Mouse (Mus musculus) C2C12 (cell line): ENCODE results near the gene Nsmce1. TPM values are rescaled to one million over a fixed set of nuclear protein-coding genes. Genes with fewer than 3 reads are reported as not detected.

Experiments used
- H3K27me3 ChIP-seq: one replicate; pipeline ENCODE4 v1.6.1; 2011; ENCODE audit not compliant: control insufficient read depth, insufficient read depth, insufficient read length
- H3K36me3 ChIP-seq: one replicate; pipeline ENCODE4 v1.6.1; 2011; ENCODE audit not compliant: control insufficient read depth, insufficient read depth
- H3K4me3 ChIP-seq: one replicate; pipeline ENCODE4 v1.5.1; 2011; ENCODE audit warnings: mild to moderate bottlenecking, control low read depth; ENCODE audit not compliant: poor library complexity, insufficient read depth, severe bottlenecking
- H3K79me2 ChIP-seq: one replicate; pipeline ENCODE4 v1.6.1; 2011; ENCODE audit not compliant: control insufficient read depth, insufficient read depth
- H3K79me3 ChIP-seq: one replicate; pipeline ENCODE4 v1.6.1; 2011; ENCODE audit warnings: low read depth, control low read depth
- H3ac ChIP-seq: one replicate; pipeline ENCODE3; 2011; ENCODE audit warnings: low read depth; ENCODE audit not compliant: control insufficient read depth, insufficient read length
- CEBPB ChIP-seq: IDR thresholded peaks from one replicate; pipeline ENCODE4 v1.6.1; 2011; ENCODE audit warnings: low read depth, mild to moderate bottlenecking, control low read depth, moderate library complexity
- CTCF ChIP-seq: IDR thresholded peaks from one replicate; pipeline ENCODE4 v1.5.1; 2011; ENCODE audit not compliant: control insufficient read depth, insufficient read depth, insufficient read length
- FOSL1 ChIP-seq: IDR thresholded peaks from one replicate; pipeline ENCODE4 v1.8.0; 2011; ENCODE audit warnings: mild to moderate bottlenecking, low read length; ENCODE audit not compliant: poor library complexity, insufficient read depth, severe bottlenecking
- MAX ChIP-seq: IDR thresholded peaks from one replicate; pipeline ENCODE4 v1.6.1; 2011; ENCODE audit warnings: mild to moderate bottlenecking, control low read depth
- MYOD1 ChIP-seq: IDR thresholded peaks from one replicate; pipeline ENCODE4 v1.6.1; 2011; ENCODE audit warnings: low read depth; ENCODE audit not compliant: control insufficient read depth, insufficient read length
- MYOG ChIP-seq: IDR thresholded peaks from one replicate; pipeline ENCODE4 v1.6.1; 2011; ENCODE audit not compliant: control insufficient read depth, insufficient read length; ENCODE audit errors: extremely low read depth
- USF1 ChIP-seq: IDR thresholded peaks from one replicate; pipeline ENCODE4 v1.6.1; 2011; ENCODE audit warnings: low read depth, mild to moderate bottlenecking, control low read depth, moderate library complexity
- polyA plus RNA-seq: library from polyadenylated mRNA; unstranded; fragments of >200 nt; fragmentation: generic; extraction: Trizol; gene quantifications from one replicate; pipeline ENCODE4 v1.2.1, GENCODE M21; 2012; ENCODE audit warnings: missing spikeins

Gene Nsmce1
- polyA plus RNA-seq, 1 experiment: 103 TPM

- TF ChIP-seq CTCF (no peak), MYOD1 (no peak), FOSL1 (no peak)
- H3K79me2 ChIP-seq: no peaks in the 10 kb centered on the region
- no peaks in the 10 kb centered on the region for H3K79me3 ChIP-seq
- no peaks in the 10 kb centered on the region for H3K27me3 ChIP-seq
- no peak overlapping the region for H3K4me3 ChIP-seq
- H3K36me3 ChIP-seq: no peaks in the 10 kb centered on the region
- no peak overlapping the region for H3ac ChIP-seq
These were observed 28.3 kb upstream of the Nsmce1 start for GRCm38 (mm10) chr7:125519715-125520114.

DNA sequence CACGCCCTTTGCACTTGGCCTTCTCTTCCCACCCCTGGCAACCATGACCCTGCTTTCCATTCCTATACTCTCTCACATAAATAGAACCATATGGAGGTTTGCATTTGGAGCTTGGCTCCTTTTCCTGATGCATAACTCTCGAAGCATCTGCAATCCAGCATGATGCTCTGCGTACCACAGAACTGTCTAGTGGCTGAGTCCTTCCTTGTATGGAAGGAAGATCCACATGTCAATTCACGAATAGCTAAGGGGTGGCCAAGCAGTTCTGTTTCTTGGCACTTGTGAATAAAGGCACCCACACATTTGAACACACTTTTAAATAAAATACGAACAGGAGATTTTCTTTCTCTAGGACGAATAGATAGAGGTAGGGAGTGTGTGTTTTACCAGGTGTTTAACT lies 26.1 kb upstream of the Nsmce1 start:
- Histone ChIP-seq H3K4me3 (no peak overlapping the region), H3K36me3 (no peaks in the 10 kb centered on the region), H3ac (no peak overlapping the region), H3K27me3 (no peaks in the 10 kb centered on the region), H3K79me3 (no peaks in the 10 kb centered on the region), H3K79me2 (no peaks in the 10 kb centered on the region)
- TF ChIP-seq USF1 (no peak), CTCF (no peak), MAX (no peak), FOSL1 (no peak), CEBPB (no peak), MYOG (no peak), MYOD1 (no peak)

GRCm38 (mm10) chr7:125516723-125517122 lies 25.3 kb upstream of the Nsmce1 start:
- no peak for TF ChIP-seq MAX
- no peak for TF ChIP-seq MYOD1
- no peak for TF ChIP-seq CEBPB
- no peak for TF ChIP-seq MYOG
- TF ChIP-seq FOSL1: no peak
- no peak for TF ChIP-seq CTCF
- no peak for TF ChIP-seq USF1
- no peak overlapping the region for H3K4me3 ChIP-seq
- no peaks in the 10 kb centered on the region for H3K79me3 ChIP-seq
- no peaks in the 10 kb centered on the region for H3K36me3 ChIP-seq
- H3ac ChIP-seq: no peak overlapping the region
- no peaks in the 10 kb centered on the region for H3K27me3 ChIP-seq
- no peaks in the 10 kb centered on the region for H3K79me2 ChIP-seq

GRCm38 (mm10) chr7:125515081-125515853 lies 23.9 kb upstream of the Nsmce1 start:
- Histone ChIP-seq H3K79me3 (no peaks in the 10 kb centered on the region), H3ac (no peak overlapping the region), H3K79me2 (no peaks in the 10 kb centered on the region), H3K36me3 (no peaks in the 10 kb centered on the region), H3K27me3 (no peaks in the 10 kb centered on the region), H3K4me3 (no peak overlapping the region)
- no peak for TF ChIP-seq USF1
- TF ChIP-seq MYOG: no peak
- TF ChIP-seq MAX: no peak
- TF ChIP-seq FOSL1: no peak
- no peak for TF ChIP-seq CEBPB
- no peak for TF ChIP-seq MYOD1
- TF ChIP-seq CTCF: no peak

DNA sequence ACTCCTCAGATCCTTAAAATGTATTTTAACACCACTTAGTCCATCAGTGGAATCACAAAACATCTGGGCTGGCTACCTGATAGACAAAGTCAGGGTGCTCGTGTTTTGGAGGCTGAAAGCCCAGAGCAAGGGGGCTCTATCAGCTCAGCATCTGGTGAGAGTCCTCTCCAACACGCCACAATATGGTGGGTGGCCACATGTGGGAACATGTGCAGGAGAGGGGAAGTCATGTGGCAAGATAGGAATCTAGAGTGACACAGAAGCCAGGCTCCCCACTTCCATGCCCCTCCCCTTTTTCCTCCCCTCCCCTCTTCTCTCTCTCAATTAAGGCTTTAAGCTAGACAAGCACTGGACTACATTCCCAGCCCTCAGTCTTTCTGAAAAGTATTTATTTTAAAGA lies 20.5 kb upstream of the Nsmce1 start:
- no peaks in the 10 kb centered on the region for H3K36me3 ChIP-seq
- no peaks in the 10 kb centered on the region for H3K79me3 ChIP-seq
- TF ChIP-seq FOSL1 (no peak), CEBPB (no peak), CTCF (no peak), MYOD1 (no peak), USF1 (no peak), MAX (no peak), MYOG (no peak)
- no peak overlapping the region for H3K4me3 ChIP-seq
- H3K27me3 ChIP-seq: no peaks in the 10 kb centered on the region
- no peak overlapping the region for H3ac ChIP-seq
- H3K79me2 ChIP-seq: no peaks in the 10 kb centered on the region

DNA sequence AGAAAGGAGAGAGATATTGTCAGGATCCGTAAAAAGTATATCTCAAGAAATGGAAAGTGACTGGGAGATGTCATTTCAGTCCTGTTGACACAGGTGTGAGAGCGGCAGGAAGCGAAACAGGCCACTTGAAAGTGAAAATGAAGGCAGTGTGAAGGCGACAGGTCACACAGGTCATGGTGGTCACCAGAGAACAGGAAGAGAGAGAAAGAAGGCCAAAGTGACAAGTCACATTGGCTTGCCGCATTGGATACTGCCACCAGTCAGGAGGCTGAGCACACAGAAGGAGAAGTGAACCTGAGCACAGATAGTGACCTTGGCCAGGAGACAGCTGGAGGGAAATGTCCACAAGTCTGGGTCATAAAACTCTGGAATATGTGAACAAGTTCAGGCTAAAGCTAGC lies 20.0 kb upstream of the Nsmce1 start:
- no peak overlapping the region for H3K4me3 ChIP-seq
- no peaks in the 10 kb centered on the region for H3K27me3 ChIP-seq
- H3K79me3 ChIP-seq: no peaks in the 10 kb centered on the region
- no peaks in the 10 kb centered on the region for H3K36me3 ChIP-seq
- H3ac ChIP-seq: no peak overlapping the region
- H3K79me2 ChIP-seq: no peaks in the 10 kb centered on the region
- TF ChIP-seq USF1 (no peak), MYOD1 (no peak), CTCF (no peak), MYOG (no peak), CEBPB (no peak), MAX (no peak)
